Mouse (Mus musculus) liver, embryonic 14.5 days (tissue): ENCODE results near the gene Cntnap2. TPM values are rescaled to one million over a fixed set of nuclear protein-coding genes. Genes with fewer than 3 reads are reported as not detected.

Source experiments
- ATAC-seq: fragments of 200-750 bp; cut with Nextera tagmentation; 2 replicates; pipeline ENCODE4 v1.8.0; 2017; ENCODE audit warnings: moderate number of reproducible peaks, mild to moderate bottlenecking, moderate library complexity; ENCODE audit not compliant: insufficient read depth
- DNase-seq, 3 experiments: peaks; one replicate each; pipeline ENCODE4 v3.0.0-alpha.2; 2012 to 2013; ENCODE audit warnings: low read depth in 3 of 3, low spot score in 3 of 3
- H3K27ac ChIP-seq: fragments of 300-500 bp; sonication (generic); 2 replicates; pipeline ENCODE4 v1.5.1; 2014; ENCODE audit warnings: moderate library complexity, mild to moderate bottlenecking, control low read depth, inconsistent platforms
- H3K27me3 ChIP-seq: fragments of 300-500 bp; sonication (generic); 2 replicates; pipeline ENCODE4 v1.6.1; 2014; ENCODE audit warnings: mild to moderate bottlenecking, low read length, moderate library complexity; ENCODE audit not compliant: control insufficient read depth, insufficient read depth
- H3K36me3 ChIP-seq: fragments of 300-500 bp; sonication (generic); replicated peaks from 2 replicates; pipeline ENCODE4 v1.6.1; 2014; ENCODE audit warnings: low read depth; ENCODE audit not compliant: control insufficient read depth, insufficient read depth
- H3K4me1 ChIP-seq, 2 experiments: fragments of 200-500 bp in 1 of 2; fragments of 300-500 bp in 1 of 2; sonication (generic) in 1 of 2; replicated peaks; 2 replicates each; pipeline ENCODE4 v1.6.1; 2012 to 2014; ENCODE audit warnings: antibody characterized with exemption in 1 of 2, inconsistent platforms in 1 of 2, low read length in 1 of 2; ENCODE audit not compliant: control insufficient read depth in 2 of 2, insufficient read depth in 2 of 2
- H3K4me2 ChIP-seq: fragments of 300-500 bp; sonication (generic); 2 replicates; pipeline ENCODE4 v1.6.1; 2014; ENCODE audit warnings: low read depth, mild to moderate bottlenecking, control low read depth, moderate library complexity
- H3K4me3 ChIP-seq, 2 experiments: fragments of 200-500 bp in 1 of 2; fragments of 300-500 bp in 1 of 2; sonication (generic) in 1 of 2; 2 replicates each; pipeline ENCODE4 v1.5.1; 2012 to 2014; ENCODE audit warnings: low read depth in 2 of 2, low read length in 2 of 2, mild to moderate bottlenecking in 2 of 2, control low read depth in 1 of 2, inconsistent platforms in 1 of 2, moderate library complexity in 1 of 2; ENCODE audit not compliant: insufficient read depth in 1 of 2
- H3K9ac ChIP-seq: fragments of 300-500 bp; sonication (generic); replicated peaks from 2 replicates; pipeline ENCODE4 v1.6.1; 2014; ENCODE audit warnings: mild to moderate bottlenecking, control low read depth, moderate library complexity
- H3K9me3 ChIP-seq: fragments of 300-500 bp; sonication (generic); 2 replicates; pipeline ENCODE4 v1.6.1; 2016; ENCODE audit warnings: low read length, mixed read lengths; ENCODE audit not compliant: control insufficient read depth
- CTCF ChIP-seq: IDR thresholded peaks from 2 replicates; pipeline ENCODE4 v1.5.1; 2016; ENCODE audit warnings: antibody characterized with exemption, low read depth, control low read depth
- EP300 ChIP-seq: IDR thresholded peaks from 2 replicates; pipeline ENCODE4 v1.6.1; 2016; ENCODE audit warnings: antibody characterized with exemption, low read depth
- WGBS: fragments of 180-500 bp; shearing (Covaris S2); extraction: QIAGEN DNeasy Blood & Tissue Kit; methylation state at CpG from one replicate; pipeline ENCODE4 v1.1.7; 2014; ENCODE audit not compliant: insufficient replicate concordance; 5-methylcytosine and 5-hydroxymethylcytosine counted together
- polyA plus RNA-seq, 2 experiments: library from polyadenylated mRNA; depleted of rRNA in 1 of 2; stranded (reverse) in 1 of 2; unstranded in 1 of 2; fragments of >200 nt; fragmentation: Nextera tagmentation in 1 of 2; extraction: Ambion mirVana in 1 of 2; gene quantifications; 2 replicates each; pipeline versions ENCODE4 v1.2.1 to v1.2.3; 2012 to 2014

The Cntnap2 gene
- polyA plus RNA-seq, 2 experiments, result 0.38 to 0.39 TPM

- Histone ChIP-seq H3K27ac (no peak overlapping the region), H3K27me3 (no peaks in the 10 kb centered on the region), H3K9ac (no peak overlapping the region), H3K9me3 (no peaks in the 10 kb centered on the region), H3K36me3 (no peaks in the 10 kb centered on the region), H3K4me1 (peaks cover 0 to 9% of the 10 kb centered on the region in 2 experiments; a peak in 2 of 4 replicates), H3K4me2 (peak overlapping the region; percentile 31), H3K4me3 (peak overlapping the region in 1 of 2 experiments; percentile 37; a peak in 1 of 4 replicates)
- no peak for TF ChIP-seq EP300
- TF ChIP-seq CTCF, result no peak
- 28% methylated on average over 7 of the region's 7 CpGs for WGBS
- no peak for DNase-seq
- ATAC-seq, result no peak
These were observed 2185.5 kb downstream of the Cntnap2 start for GRCm38 (mm10) chr6:47244642-47245041.

DNA sequence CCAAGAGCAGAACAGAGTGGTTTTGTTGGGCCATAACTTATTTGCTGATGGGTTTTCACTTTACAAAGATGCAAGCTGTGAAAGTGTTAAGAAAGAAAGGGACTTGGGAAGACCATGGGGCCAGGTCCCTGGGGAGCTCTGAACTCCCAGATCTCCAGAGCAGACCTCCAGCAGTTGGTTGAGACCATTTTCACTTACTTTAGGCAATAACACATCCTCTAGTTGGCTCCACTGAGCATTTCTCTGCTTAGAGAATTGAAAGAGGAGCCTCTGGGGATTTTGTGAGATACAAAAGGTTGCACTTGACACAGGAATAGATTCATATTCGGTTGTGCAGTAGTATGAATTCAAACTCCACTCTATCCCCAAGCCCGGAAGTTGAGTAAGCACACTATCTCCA, 2196.1 kb downstream of the Cntnap2 start:
- Histone ChIP-seq H3K4me2 (no peak overlapping the region), H3K9ac (no peak overlapping the region), H3K36me3 (no peaks in the 10 kb centered on the region), H3K27ac (no peak overlapping the region), H3K27me3 (no peaks in the 10 kb centered on the region), H3K9me3 (no peaks in the 10 kb centered on the region), H3K4me1 (peaks cover 0 to 9% of the 10 kb centered on the region in 2 experiments; a peak in 2 of 4 replicates), H3K4me3 (no peak overlapping the region)
- ATAC-seq (no peak), DNase-seq (no peak)
- TF ChIP-seq EP300 (no peak), CTCF (no peak)
- WGBS, result 69% methylated on average over 2 of the region's 2 CpGs

- TF ChIP-seq EP300, result no peak
- TF ChIP-seq CTCF, result no peak
- DNase-seq (no peak), ATAC-seq (no peak)
- WGBS, result 39% methylated on average over 4 of the region's 4 CpGs
- no peak overlapping the region for H3K27ac ChIP-seq
- H3K4me3 ChIP-seq, result no peak overlapping the region
- H3K27me3 ChIP-seq, result no peaks in the 10 kb centered on the region
- no peaks in the 10 kb centered on the region for H3K9me3 ChIP-seq
- H3K4me1 ChIP-seq, result peaks cover 0 to 9% of the 10 kb centered on the region in 2 experiments; a peak in 2 of 4 replicates
- H3K4me2 ChIP-seq, result no peak overlapping the region
- H3K36me3 ChIP-seq, result no peaks in the 10 kb centered on the region
- no peak overlapping the region for H3K9ac ChIP-seq
These were observed 2197.2 kb downstream of the Cntnap2 start for GRCm38 (mm10) chr6:47256227-47256887.

- H3K9me3 ChIP-seq, result no peaks in the 10 kb centered on the region
- TF ChIP-seq CTCF (no peak), EP300 (no peak)
- WGBS, result 39% methylated on average over 3 of the region's 3 CpGs
- no peaks in the 10 kb centered on the region for H3K27me3 ChIP-seq
- DNase-seq (no peak), ATAC-seq (no peak)
- peaks cover 0 to 9% of the 10 kb centered on the region in 2 experiments; a peak in 2 of 4 replicates for H3K4me1 ChIP-seq
- H3K4me2 ChIP-seq, result no peak overlapping the region
- no peak overlapping the region for H3K9ac ChIP-seq
- H3K27ac ChIP-seq, result no peak overlapping the region
- no peak overlapping the region for H3K4me3 ChIP-seq
- no peaks in the 10 kb centered on the region for H3K36me3 ChIP-seq
These were observed 2197.9 kb downstream of the Cntnap2 start for GRCm38 (mm10) chr6:47256918-47257506.

- H3K9ac ChIP-seq, result no peak overlapping the region
- H3K4me3 ChIP-seq, result no peak overlapping the region
- H3K27ac ChIP-seq, result no peak overlapping the region
- TF ChIP-seq CTCF (no peak), EP300 (no peak)
- no peak overlapping the region for H3K4me2 ChIP-seq
- peaks cover 0 to 9% of the 10 kb centered on the region in 2 experiments; a peak in 2 of 4 replicates for H3K4me1 ChIP-seq
- H3K36me3 ChIP-seq, result no peaks in the 10 kb centered on the region
- DNase-seq, result no peak
- no peaks in the 10 kb centered on the region for H3K9me3 ChIP-seq
- WGBS, result 20% methylated on average over 3 of the region's 3 CpGs
- ATAC-seq, result no peak
- no peaks in the 10 kb centered on the region for H3K27me3 ChIP-seq
These were observed 2200.5 kb downstream of the Cntnap2 start for GRCm38 (mm10) chr6:47259626-47260114.
